Mouse (Mus musculus) small intestine, adult 2 months (tissue): Measurements from ENCODE around the gene Agap1. TPM values are rescaled to one million over a fixed set of nuclear protein-coding genes. Genes with fewer than 3 reads are reported as not detected.

ENCODE experiments used
- H3K27ac ChIP-seq: fragments of 200-500 bp; 2 replicates; pipeline ENCODE4 v1.5.1; 2012; ENCODE audit warnings: low read depth, low read length, control low read depth, inconsistent platforms; ENCODE audit not compliant: insufficient read depth
- H3K27me3 ChIP-seq: fragments of 200-500 bp; 2 replicates; pipeline ENCODE4 v1.6.1; 2012; ENCODE audit warnings: mild to moderate bottlenecking, moderate library complexity, low read length, inconsistent platforms; ENCODE audit not compliant: control insufficient read depth, insufficient read depth
- H3K36me3 ChIP-seq: fragments of 200-500 bp; 2 replicates; pipeline ENCODE4 v1.6.1; 2012; ENCODE audit warnings: mild to moderate bottlenecking, low read length, control low read depth, inconsistent platforms; ENCODE audit not compliant: control insufficient read depth, insufficient read depth
- H3K4me1 ChIP-seq: fragments of 200-500 bp; 2 replicates; pipeline ENCODE4 v1.6.1; 2012; ENCODE audit warnings: low read length, inconsistent platforms, mixed read lengths; ENCODE audit not compliant: control insufficient read depth, insufficient read depth, insufficient read length
- H3K4me3 ChIP-seq: fragments of 200-500 bp; 2 replicates; pipeline ENCODE4 v1.5.1; 2012; ENCODE audit warnings: low read depth, mild to moderate bottlenecking, control low read depth, inconsistent platforms, low read length, moderate library complexity
- CTCF ChIP-seq: fragments of 200-500 bp; IDR thresholded peaks from 2 replicates; pipeline ENCODE4 v1.5.1; 2012; ENCODE audit warnings: low read depth, mild to moderate bottlenecking, control low read depth, inconsistent platforms, low read length, moderate library complexity, mixed read lengths; ENCODE audit not compliant: insufficient replicate concordance, insufficient read length; ENCODE audit errors: extremely low read depth
- POLR2A ChIP-seq: fragments of 200-500 bp; IDR thresholded peaks from 2 replicates; pipeline ENCODE4 v1.6.1; 2012; ENCODE audit warnings: low read depth, mild to moderate bottlenecking, control low read depth, inconsistent platforms, low read length, moderate library complexity
- whole genome bisulfite sequencing: fragments of 180-500 bp; shearing (Covaris S2); methylation state at CpG from one replicate; pipeline ENCODE4 v1.1.7; 2018; 5-methylcytosine and 5-hydroxymethylcytosine counted together
- polyA plus RNA-seq: library from polyadenylated mRNA; depleted of rRNA; stranded (reverse); fragments of >200 nt; gene quantifications from 2 replicates; pipeline ENCODE4 v1.2.3, GENCODE M21; 2012

Gene Agap1
- polyA plus RNA-seq, 1 experiment = 27.8 TPM

- TF ChIP-seq POLR2A = no peak
- no peak for TF ChIP-seq CTCF
- H3K4me3 ChIP-seq = no peak overlapping the region
- H3K27ac ChIP-seq = no peak overlapping the region
- no peaks in the 10 kb centered on the region for H3K4me1 ChIP-seq
- WGBS = 56% methylated on average over 5 of the region's 5 CpGs
- H3K27me3 ChIP-seq = no peaks in the 10 kb centered on the region
- no peaks in the 10 kb centered on the region for H3K36me3 ChIP-seq
These were observed 457.8 kb downstream of the Agap1 start for GRCm38 (mm10) chr1:89912392-89912791.

- 70% methylated on average over 4 of the region's 4 CpGs for WGBS
- Histone ChIP-seq H3K27me3 (no peaks in the 10 kb centered on the region; the same call in 1 of the 2 replicates), H3K4me1 (no peaks in the 10 kb centered on the region), H3K27ac (no peak overlapping the region), H3K36me3 (no peaks in the 10 kb centered on the region), H3K4me3 (no peak overlapping the region)
- TF ChIP-seq POLR2A (no peak), CTCF (no peak)
These were observed 459.0 kb downstream of the Agap1 start for GRCm38 (mm10) chr1:89913611-89914010.

- H3K4me3 ChIP-seq = no peak overlapping the region
- WGBS = 27% methylated on average over 18 of the region's 18 CpGs
- no peak for TF ChIP-seq POLR2A
- no peak for TF ChIP-seq CTCF
- H3K27me3 ChIP-seq = peaks cover 27% of the 10 kb centered on the region
- H3K36me3 ChIP-seq = no peaks in the 10 kb centered on the region
- H3K4me1 ChIP-seq = no peaks in the 10 kb centered on the region
- no peak overlapping the region for H3K27ac ChIP-seq
These were observed 463.5 kb downstream of the Agap1 start for GRCm38 (mm10) chr1:89918111-89918510.

- Histone ChIP-seq H3K4me1 (no peaks in the 10 kb centered on the region), H3K27ac (no peak overlapping the region), H3K36me3 (no peaks in the 10 kb centered on the region), H3K27me3 (peaks cover 36% of the 10 kb centered on the region), H3K4me3 (no peak overlapping the region)
- TF ChIP-seq POLR2A (no peak), CTCF (no peak)
- WGBS = 52% methylated on average over 6 of the region's 6 CpGs
These were observed 464.6 kb downstream of the Agap1 start for GRCm38 (mm10) chr1:89919206-89919605.

GRCm38 (mm10) chr1:89921806-89922205 is 467.2 kb downstream of the Agap1 start:
- peaks cover 49% of the 10 kb centered on the region for H3K27me3 ChIP-seq
- 4% methylated on average over 10 of the region's 10 CpGs for WGBS
- H3K4me1 ChIP-seq = no peaks in the 10 kb centered on the region
- H3K27ac ChIP-seq = no peak overlapping the region
- H3K36me3 ChIP-seq = no peaks in the 10 kb centered on the region
- H3K4me3 ChIP-seq = no peak overlapping the region
- no peak for TF ChIP-seq CTCF
- TF ChIP-seq POLR2A = no peak

- no peak overlapping the region for H3K4me3 ChIP-seq
- 9% methylated on average over 7 of the region's 7 CpGs for WGBS
- H3K36me3 ChIP-seq = no peaks in the 10 kb centered on the region
- no peak for TF ChIP-seq CTCF
- TF ChIP-seq POLR2A = no peak
- no peak overlapping the region for H3K27ac ChIP-seq
- H3K4me1 ChIP-seq = peaks cover 2% of the 10 kb centered on the region; the same call in 1 of the 2 replicates
- peaks cover 53% of the 10 kb centered on the region for H3K27me3 ChIP-seq
These were observed 467.7 kb downstream of the Agap1 start for GRCm38 (mm10) chr1:89922282-89922681.

- Histone ChIP-seq H3K4me3 (no peak overlapping the region), H3K36me3 (no peaks in the 10 kb centered on the region), H3K4me1 (peaks cover 3% of the 10 kb centered on the region; the same call in 1 of the 2 replicates), H3K27me3 (peaks cover 55% of the 10 kb centered on the region), H3K27ac (no peak overlapping the region)
- no peak for TF ChIP-seq POLR2A
- no peak for TF ChIP-seq CTCF
- 4% methylated on average over 40 of the region's 41 CpGs for WGBS
These were observed 468.5 kb downstream of the Agap1 start for GRCm38 (mm10) chr1:89922883-89923641.
